Mouse (Mus musculus): ENCODE results near the gene Slc1a5. TPM values are rescaled to one million over a fixed set of nuclear protein-coding genes. Genes with fewer than 3 reads are reported as not detected.

The Slc1a5 gene
- polyA plus RNA-seq, 1 experiment from 2014 or later, result 5.9 TPM

DNA sequence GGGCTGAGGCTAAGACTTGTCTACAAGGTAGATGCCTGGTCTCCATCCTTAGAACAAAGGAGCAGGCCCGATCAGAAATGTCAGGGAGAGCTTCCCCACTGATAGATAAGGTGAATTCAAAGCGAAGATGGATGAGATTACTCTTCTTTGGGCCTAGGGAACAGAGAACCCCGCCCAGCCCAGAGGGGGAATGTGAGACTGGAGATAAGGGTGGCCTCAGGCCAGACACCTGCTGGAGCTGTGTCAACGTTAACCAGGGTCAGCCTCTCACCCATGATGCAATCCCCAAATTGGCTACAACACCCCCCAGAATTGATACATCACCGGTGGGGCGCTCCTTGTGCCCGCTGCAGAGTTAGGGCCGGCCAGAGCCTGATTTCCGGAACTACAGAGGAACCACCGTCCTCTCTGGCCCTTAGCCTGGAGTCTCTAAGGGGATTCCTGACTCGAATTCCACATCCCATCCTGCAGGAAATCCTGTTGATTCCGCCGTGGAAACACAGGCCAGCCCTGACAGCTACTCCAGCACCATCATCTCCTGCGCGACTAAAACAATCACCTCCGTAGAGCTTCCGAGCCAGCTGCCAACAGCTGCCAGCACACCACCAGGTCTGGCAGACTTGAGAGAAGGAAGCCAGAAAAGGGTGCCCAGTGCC lies 25.6 kb upstream of the Slc1a5 start:
- H3K36me3 ChIP-seq (replicated peaks; ENCODE audit: control insufficient read depth, insufficient read depth), result no peaks in the 10 kb centered on the region
- ATAC-seq (ENCODE audit: low FRiP score), result no peak
- H3K9me3 ChIP-seq (ENCODE audit: control insufficient read depth, low read length), result no peaks in the 10 kb centered on the region

DNA sequence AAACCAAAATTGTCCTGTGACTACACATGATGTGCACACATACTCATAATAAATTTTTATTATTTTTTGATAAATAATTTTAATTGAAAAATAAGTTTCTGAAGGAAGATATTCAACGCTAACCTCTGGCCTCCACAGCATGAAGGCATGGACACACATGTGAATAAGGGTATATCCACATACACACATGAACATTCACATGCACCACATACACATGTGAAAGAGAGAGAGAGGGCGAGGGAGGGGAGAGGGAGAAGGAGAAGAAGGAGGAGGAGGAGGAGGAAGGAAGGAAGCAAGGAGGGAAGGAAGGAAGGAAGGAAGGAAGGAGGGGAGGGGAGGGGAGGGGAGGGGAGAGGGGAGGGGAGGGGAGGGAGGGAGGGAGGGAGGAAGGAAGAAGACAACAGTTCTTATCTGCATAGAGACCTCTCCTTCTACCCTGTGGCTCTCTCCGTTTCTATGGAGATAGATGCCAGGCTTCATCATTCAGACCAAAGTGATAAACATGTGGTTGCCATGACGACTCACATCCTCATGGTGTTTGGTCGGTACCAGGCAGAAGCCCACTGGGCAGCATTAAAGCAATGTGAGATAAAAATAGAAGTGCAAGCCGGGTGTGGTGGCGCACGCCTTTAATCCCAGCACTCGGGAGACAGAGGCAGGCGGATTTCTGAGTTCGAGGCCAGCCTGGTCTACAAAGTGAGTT lies 22.1 kb upstream of the Slc1a5 start:
- DNase-seq (ENCODE audit: low spot score), result no peak
- no peak overlapping the region for H3K4me3 ChIP-seq (replicated peaks; ENCODE audit: low read length)
- WGBS, result 47% methylated on average over 10 of the region's 11 CpGs
- H3K4me1 ChIP-seq (replicated peaks; ENCODE audit: control insufficient read depth, insufficient read depth, low read length), result no peaks in the 10 kb centered on the region
- no peak overlapping the region for H3K27ac ChIP-seq
- no peak overlapping the region for H3K4me2 ChIP-seq (replicated peaks)
- H3K9me3 ChIP-seq (ENCODE audit: control insufficient read depth, low read length), result no peaks in the 10 kb centered on the region
- H3K9ac ChIP-seq, result no peak overlapping the region
- H3K27me3 ChIP-seq (ENCODE audit: control insufficient read depth, insufficient read depth, low read length), result no peaks in the 10 kb centered on the region
- ATAC-seq (ENCODE audit: low FRiP score), result peak; percentile 90
- no peaks in the 10 kb centered on the region for H3K36me3 ChIP-seq (replicated peaks; ENCODE audit: control insufficient read depth, insufficient read depth)

More for the DNA sequence above, 25.6 kb upstream of the Slc1a5 start:
- no peak for DNase-seq (ENCODE audit: low spot score)
- no peak overlapping the region for H3K9ac ChIP-seq
- 70% methylated on average over 17 of the region's 17 CpGs for WGBS
- H3K4me1 ChIP-seq (replicated peaks; ENCODE audit: control insufficient read depth, insufficient read depth, low read length), result no peaks in the 10 kb centered on the region
- no peak overlapping the region for H3K4me2 ChIP-seq (replicated peaks)
- no peak overlapping the region for H3K27ac ChIP-seq
- H3K27me3 ChIP-seq (ENCODE audit: control insufficient read depth, insufficient read depth, low read length), result no peaks in the 10 kb centered on the region
- no peak overlapping the region for H3K4me3 ChIP-seq (replicated peaks; ENCODE audit: low read length)

DNA sequence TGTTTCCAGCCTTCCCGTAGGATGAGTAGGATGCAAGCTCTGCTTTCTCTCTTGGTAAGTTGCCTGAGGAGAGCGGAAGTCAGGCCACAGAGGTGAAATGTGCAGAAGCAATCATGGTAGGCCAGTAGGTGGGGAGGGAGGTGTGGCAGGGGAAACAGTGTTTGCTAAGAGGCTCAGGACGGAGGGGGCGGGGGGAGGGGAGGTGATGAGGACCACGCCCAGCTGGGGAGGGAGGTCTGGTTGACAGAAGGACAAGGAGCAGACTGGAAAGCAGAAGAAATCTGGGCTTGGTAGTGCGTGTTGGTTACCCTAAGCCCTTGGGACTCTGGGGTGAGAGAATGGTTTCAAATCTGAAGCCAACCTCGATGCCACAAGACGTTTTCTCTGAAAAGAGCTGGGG lies 20.8 kb upstream of the Slc1a5 start:
- no peak for ATAC-seq (ENCODE audit: low FRiP score)
- no peaks in the 10 kb centered on the region for H3K36me3 ChIP-seq (replicated peaks; ENCODE audit: control insufficient read depth, insufficient read depth)
- H3K27me3 ChIP-seq (ENCODE audit: control insufficient read depth, insufficient read depth, low read length), result no peaks in the 10 kb centered on the region
- H3K9ac ChIP-seq, result no peak overlapping the region
- H3K27ac ChIP-seq, result no peak overlapping the region
- no peaks in the 10 kb centered on the region for H3K4me1 ChIP-seq (replicated peaks; ENCODE audit: control insufficient read depth, insufficient read depth, low read length)
- DNase-seq (ENCODE audit: low spot score), result no peak
- no peak overlapping the region for H3K4me2 ChIP-seq (replicated peaks)
- no peaks in the 10 kb centered on the region for H3K9me3 ChIP-seq (ENCODE audit: control insufficient read depth, low read length)
- no peak overlapping the region for H3K4me3 ChIP-seq (replicated peaks; ENCODE audit: low read length)
- 21% methylated on average over 8 of the region's 8 CpGs for WGBS

DNA sequence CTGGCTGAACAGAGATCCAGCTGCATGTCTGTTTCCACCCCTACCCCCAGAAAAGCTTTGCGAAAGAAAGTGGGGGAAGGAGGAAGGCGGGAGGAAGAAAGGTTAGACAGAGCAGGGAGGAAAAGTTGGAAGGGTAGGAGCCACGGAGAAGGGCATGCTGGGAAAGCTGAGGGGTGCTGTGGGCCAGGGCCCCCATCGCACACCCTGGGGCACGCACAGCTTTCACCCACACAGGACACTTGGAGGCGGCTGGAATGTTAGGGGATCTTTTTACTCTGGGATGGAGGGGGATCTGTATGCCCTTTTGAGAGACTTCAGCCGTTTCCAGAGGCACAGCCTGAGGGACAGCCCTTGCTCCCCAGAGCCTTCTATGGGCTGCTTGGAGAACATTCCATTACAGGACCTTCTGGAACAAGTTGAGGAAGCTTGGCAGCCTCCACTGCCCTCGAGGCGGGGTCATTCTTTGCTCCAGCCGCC lies 20.1 kb upstream of the Slc1a5 start:
- H3K9me3 ChIP-seq (ENCODE audit: control insufficient read depth, low read length), result no peaks in the 10 kb centered on the region
- 62% methylated on average over 9 of the region's 10 CpGs for WGBS
- no peaks in the 10 kb centered on the region for H3K4me1 ChIP-seq (replicated peaks; ENCODE audit: control insufficient read depth, insufficient read depth, low read length)
- DNase-seq (ENCODE audit: low spot score) (no peak), ATAC-seq (ENCODE audit: low FRiP score) (no peak)
- no peak overlapping the region for H3K4me2 ChIP-seq (replicated peaks)
- H3K27ac ChIP-seq, result no peak overlapping the region
- H3K4me3 ChIP-seq (replicated peaks; ENCODE audit: low read length), result no peak overlapping the region
- H3K9ac ChIP-seq, result no peak overlapping the region
- no peaks in the 10 kb centered on the region for H3K27me3 ChIP-seq (ENCODE audit: control insufficient read depth, insufficient read depth, low read length)
- no peaks in the 10 kb centered on the region for H3K36me3 ChIP-seq (replicated peaks; ENCODE audit: control insufficient read depth, insufficient read depth)

DNA sequence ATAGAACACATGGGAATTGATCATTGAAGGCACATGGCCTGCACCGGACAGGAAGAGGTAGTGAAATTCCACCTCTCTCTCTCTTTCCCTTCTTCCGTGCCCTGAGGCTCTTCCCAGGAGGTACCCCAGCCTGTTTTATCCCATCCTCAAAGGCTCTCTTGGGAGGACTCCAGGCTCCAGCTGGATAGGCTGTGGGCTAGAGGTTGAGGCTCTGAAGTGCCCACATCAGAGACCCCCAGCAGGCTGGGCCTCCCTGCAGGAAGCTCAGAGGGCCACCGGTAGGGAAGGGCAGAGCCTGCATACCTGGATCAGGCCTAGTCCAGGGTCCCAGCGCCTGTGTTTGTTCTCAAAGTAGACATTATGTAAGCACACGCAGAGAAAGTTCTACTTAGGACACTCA lies 19.5 kb upstream of the Slc1a5 start:
- Histone ChIP-seq H3K9me3 (ENCODE audit: control insufficient read depth, low read length) (no peaks in the 10 kb centered on the region), H3K4me2 (replicated peaks) (no peak overlapping the region), H3K4me1 (replicated peaks; ENCODE audit: control insufficient read depth, insufficient read depth, low read length) (no peaks in the 10 kb centered on the region), H3K27me3 (ENCODE audit: control insufficient read depth, insufficient read depth, low read length) (no peaks in the 10 kb centered on the region), H3K36me3 (replicated peaks; ENCODE audit: control insufficient read depth, insufficient read depth) (no peaks in the 10 kb centered on the region), H3K4me3 (replicated peaks; ENCODE audit: low read length) (no peak overlapping the region), H3K9ac (no peak overlapping the region), H3K27ac (no peak overlapping the region)
- ATAC-seq (ENCODE audit: low FRiP score) (no peak), DNase-seq (ENCODE audit: low spot score) (no peak)
- WGBS, result 48% methylated on average over 5 of the region's 5 CpGs

DNA sequence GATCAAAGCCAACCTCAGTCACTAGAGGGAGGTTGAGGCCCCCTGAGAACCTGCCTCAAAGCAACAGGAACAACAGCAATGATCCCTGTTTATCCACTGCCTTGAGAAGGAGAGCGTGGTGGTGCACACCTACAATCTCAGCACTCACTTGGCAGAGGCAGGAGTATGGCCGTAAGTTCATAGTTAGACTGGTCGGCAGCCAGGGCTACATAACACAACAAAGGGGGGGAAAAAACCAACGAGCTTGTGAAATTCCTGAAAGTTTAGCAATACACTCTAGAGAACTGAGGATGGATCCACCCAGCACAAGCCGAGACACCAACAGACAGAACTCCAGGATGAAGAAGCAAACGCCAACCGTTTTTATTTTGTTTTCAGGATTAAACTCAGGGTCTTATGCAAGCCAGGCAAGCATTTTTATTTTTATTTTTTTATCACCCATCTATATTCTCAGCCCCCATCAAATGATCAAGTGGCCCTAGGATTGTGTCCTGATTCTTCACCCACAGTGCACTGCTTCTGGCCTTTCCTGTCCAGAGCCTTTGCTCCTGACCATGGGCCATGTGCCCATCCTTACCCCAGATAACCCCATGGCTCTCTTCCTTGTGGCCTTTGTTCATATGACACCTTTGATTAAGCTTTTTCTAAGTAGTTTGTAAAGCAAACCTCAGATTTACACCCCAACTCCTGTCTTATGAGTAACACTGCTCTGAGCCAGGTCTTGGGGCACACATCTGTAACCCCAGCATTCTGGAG lies 17.5 kb upstream of the Slc1a5 start:
- no peak for ATAC-seq (ENCODE audit: low FRiP score)

DNA sequence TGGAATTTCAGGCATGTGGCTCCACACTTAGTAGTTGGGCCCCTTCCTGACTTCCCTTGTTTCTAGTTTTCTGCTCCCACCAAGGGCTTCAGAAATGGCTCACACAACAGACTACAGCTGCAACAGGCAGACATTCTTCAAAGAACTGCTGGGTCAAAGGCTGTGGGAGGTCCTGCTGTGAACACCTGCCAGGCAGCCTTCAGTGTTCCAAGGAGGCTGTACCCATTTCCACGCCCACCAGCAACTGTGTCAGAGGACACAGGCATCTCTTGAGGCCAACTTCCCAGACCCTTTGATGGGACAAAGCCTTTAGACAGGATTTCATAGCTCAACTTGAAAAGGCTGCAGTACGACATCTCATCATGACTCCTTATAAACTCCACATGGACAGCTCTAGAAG lies 14.7 kb upstream of the Slc1a5 start:
- ATAC-seq (ENCODE audit: low FRiP score) (no peak), DNase-seq (ENCODE audit: low spot score) (no peak)
- Histone ChIP-seq H3K9ac (no peak overlapping the region), H3K27ac (no peak overlapping the region), H3K36me3 (replicated peaks; ENCODE audit: control insufficient read depth, insufficient read depth) (no peaks in the 10 kb centered on the region), H3K4me3 (replicated peaks; ENCODE audit: low read length) (no peak overlapping the region), H3K9me3 (ENCODE audit: control insufficient read depth, low read length) (no peaks in the 10 kb centered on the region), H3K4me2 (replicated peaks) (no peak overlapping the region), H3K4me1 (replicated peaks; ENCODE audit: control insufficient read depth, insufficient read depth, low read length) (no peaks in the 10 kb centered on the region), H3K27me3 (ENCODE audit: control insufficient read depth, insufficient read depth, low read length) (no peaks in the 10 kb centered on the region)
- 38% methylated on average over 2 of the region's 2 CpGs for WGBS

More for the DNA sequence above, 17.5 kb upstream of the Slc1a5 start:
- WGBS, result 91% methylated on average over 7 of the region's 7 CpGs
- Histone ChIP-seq H3K9ac (no peak overlapping the region), H3K4me2 (replicated peaks) (no peak overlapping the region), H3K36me3 (replicated peaks; ENCODE audit: control insufficient read depth, insufficient read depth) (no peaks in the 10 kb centered on the region), H3K4me3 (replicated peaks; ENCODE audit: low read length) (no peak overlapping the region), H3K4me1 (replicated peaks; ENCODE audit: control insufficient read depth, insufficient read depth, low read length) (no peaks in the 10 kb centered on the region), H3K27ac (no peak overlapping the region), H3K9me3 (ENCODE audit: control insufficient read depth, low read length) (no peaks in the 10 kb centered on the region), H3K27me3 (ENCODE audit: control insufficient read depth, insufficient read depth, low read length) (no peaks in the 10 kb centered on the region)
- DNase-seq (ENCODE audit: low spot score), result no peak

DNA sequence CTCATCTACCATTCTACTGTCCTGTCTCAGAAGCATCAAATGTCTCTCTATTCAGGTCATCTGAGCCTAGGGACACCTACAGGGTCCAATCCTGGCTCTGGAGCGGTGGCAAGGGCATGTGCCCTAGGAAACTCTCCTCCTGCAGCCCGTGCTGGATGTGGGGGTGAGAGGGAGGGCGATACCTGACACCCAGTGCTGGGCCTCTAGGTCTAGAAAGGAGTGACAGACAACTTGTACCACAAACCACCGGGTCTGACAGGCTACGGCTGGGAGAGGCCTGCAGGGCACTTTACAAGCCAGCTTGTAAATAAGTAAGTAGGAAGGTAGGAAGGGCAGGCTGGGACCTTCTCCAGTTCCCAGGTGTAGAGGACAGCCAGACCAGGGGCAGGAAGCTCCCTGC lies 5.3 kb upstream of the Slc1a5 start:
- Histone ChIP-seq H3K4me2 (replicated peaks) (no peak overlapping the region), H3K27me3 (ENCODE audit: control insufficient read depth, insufficient read depth, low read length) (no peaks in the 10 kb centered on the region), H3K4me1 (replicated peaks; ENCODE audit: control insufficient read depth, insufficient read depth, low read length) (no peaks in the 10 kb centered on the region), H3K9me3 (ENCODE audit: control insufficient read depth, low read length) (no peaks in the 10 kb centered on the region), H3K36me3 (replicated peaks; ENCODE audit: control insufficient read depth, insufficient read depth) (no peaks in the 10 kb centered on the region), H3K9ac (no peak overlapping the region), H3K27ac (no peak overlapping the region), H3K4me3 (replicated peaks; ENCODE audit: low read length) (no peak overlapping the region)
- DNase-seq (ENCODE audit: low spot score) (no peak), ATAC-seq (ENCODE audit: low FRiP score) (no peak)
- 68% methylated on average over 5 of the region's 5 CpGs for WGBS

DNA sequence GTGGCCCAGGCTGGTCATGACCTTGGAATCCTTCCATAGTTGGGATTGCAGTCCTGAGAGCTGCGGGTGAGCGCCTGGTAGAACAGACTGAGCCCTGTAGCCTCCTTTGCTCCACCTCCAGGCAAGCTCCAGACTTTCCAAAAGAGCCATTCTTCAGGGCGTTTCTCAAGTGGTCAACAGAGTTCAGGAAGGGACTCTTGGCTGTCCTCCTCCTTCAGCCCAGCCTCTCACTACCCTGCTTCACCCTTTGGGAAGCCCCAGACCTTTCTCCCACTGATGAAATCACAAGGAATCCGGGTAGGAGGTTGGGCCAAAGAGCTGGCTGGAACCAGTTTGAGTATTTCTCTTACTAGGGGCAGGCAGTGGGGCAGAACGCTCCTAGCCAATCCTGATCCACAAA lies 1.1 kb upstream of the Slc1a5 start:
- DNase-seq (ENCODE audit: low spot score) (no peak), ATAC-seq (ENCODE audit: low FRiP score) (no peak)
- no peak overlapping the region for H3K4me2 ChIP-seq (replicated peaks)
- H3K9ac ChIP-seq, result no peak overlapping the region
- WGBS, result 79% methylated on average over 5 of the region's 5 CpGs
- no peak overlapping the region for H3K4me3 ChIP-seq (replicated peaks; ENCODE audit: low read length)
- no peaks in the 10 kb centered on the region for H3K27me3 ChIP-seq (ENCODE audit: control insufficient read depth, insufficient read depth, low read length)
- no peak overlapping the region for H3K27ac ChIP-seq
- H3K9me3 ChIP-seq (ENCODE audit: control insufficient read depth, low read length), result no peaks in the 10 kb centered on the region
- H3K36me3 ChIP-seq (replicated peaks; ENCODE audit: control insufficient read depth, insufficient read depth), result no peaks in the 10 kb centered on the region
- H3K4me1 ChIP-seq (replicated peaks; ENCODE audit: control insufficient read depth, insufficient read depth, low read length), result peaks cover 27% of the 10 kb centered on the region

Measured in hindbrain, embryonic 14.5 days (tissue).